Mouse (Mus musculus) thymus, adult 2 months (tissue): ENCODE results near the gene Kiss1r. TPM values are rescaled to one million over a fixed set of nuclear protein-coding genes. Genes with fewer than 3 reads are reported as not detected.

Experiments used
- DNase-seq: peaks from one replicate; pipeline ENCODE4 v3.0.0; 2021
- H3K27ac ChIP-seq: fragments of 200-500 bp; 2 replicates; pipeline ENCODE4 v1.5.1; 2012; ENCODE audit warnings: low read length, control low read depth; ENCODE audit not compliant: control insufficient read depth, insufficient read depth
- H3K27me3 ChIP-seq: fragments of 200-500 bp; 2 replicates; pipeline ENCODE4 v1.6.1; 2012; ENCODE audit warnings: mild to moderate bottlenecking, low read length, moderate library complexity, mixed read lengths; ENCODE audit not compliant: control insufficient read depth, insufficient read depth
- H3K36me3 ChIP-seq: fragments of 200-500 bp; 2 replicates; pipeline ENCODE4 v1.6.1; 2012; ENCODE audit warnings: mild to moderate bottlenecking, low read length, moderate library complexity; ENCODE audit not compliant: control insufficient read depth, insufficient read depth
- H3K4me1 ChIP-seq: fragments of 200-500 bp; replicated peaks from 2 replicates; pipeline ENCODE4 v1.6.1; 2012; ENCODE audit warnings: low read length; ENCODE audit not compliant: control insufficient read depth, insufficient read depth
- H3K4me3 ChIP-seq: fragments of 200-500 bp; 2 replicates; pipeline ENCODE4 v1.5.1; 2012; ENCODE audit warnings: mild to moderate bottlenecking, low read length, control low read depth, moderate library complexity; ENCODE audit not compliant: control insufficient read depth, insufficient read depth
- CTCF ChIP-seq: fragments of 200-500 bp; IDR thresholded peaks from 2 replicates; pipeline ENCODE4 v1.5.1; 2012; ENCODE audit warnings: mild to moderate bottlenecking, control low read depth, low read length, moderate library complexity, borderline replicate concordance; ENCODE audit not compliant: control insufficient read depth, poor library complexity, insufficient read depth; ENCODE audit errors: extremely low read depth
- POLR2A ChIP-seq: fragments of 200-500 bp; IDR thresholded peaks from 2 replicates; pipeline ENCODE4 v1.6.1; 2012; ENCODE audit warnings: mild to moderate bottlenecking, low read length, control low read depth, moderate library complexity; ENCODE audit not compliant: control insufficient read depth, poor library complexity, insufficient read depth; ENCODE audit errors: extremely low read depth
- WGBS: fragments of 180-500 bp; shearing (Covaris S2); methylation state at CpG from one replicate; pipeline ENCODE4 v1.1.7; 2018; 5-methylcytosine and 5-hydroxymethylcytosine counted together
- polyA plus RNA-seq: library from polyadenylated mRNA; depleted of rRNA; stranded (reverse); fragments of >200 nt; gene quantifications from 2 replicates; pipeline ENCODE4 v1.2.3, GENCODE M21; 2012

The Kiss1r gene
- polyA plus RNA-seq, 1 experiment: 5.8 TPM

DNA sequence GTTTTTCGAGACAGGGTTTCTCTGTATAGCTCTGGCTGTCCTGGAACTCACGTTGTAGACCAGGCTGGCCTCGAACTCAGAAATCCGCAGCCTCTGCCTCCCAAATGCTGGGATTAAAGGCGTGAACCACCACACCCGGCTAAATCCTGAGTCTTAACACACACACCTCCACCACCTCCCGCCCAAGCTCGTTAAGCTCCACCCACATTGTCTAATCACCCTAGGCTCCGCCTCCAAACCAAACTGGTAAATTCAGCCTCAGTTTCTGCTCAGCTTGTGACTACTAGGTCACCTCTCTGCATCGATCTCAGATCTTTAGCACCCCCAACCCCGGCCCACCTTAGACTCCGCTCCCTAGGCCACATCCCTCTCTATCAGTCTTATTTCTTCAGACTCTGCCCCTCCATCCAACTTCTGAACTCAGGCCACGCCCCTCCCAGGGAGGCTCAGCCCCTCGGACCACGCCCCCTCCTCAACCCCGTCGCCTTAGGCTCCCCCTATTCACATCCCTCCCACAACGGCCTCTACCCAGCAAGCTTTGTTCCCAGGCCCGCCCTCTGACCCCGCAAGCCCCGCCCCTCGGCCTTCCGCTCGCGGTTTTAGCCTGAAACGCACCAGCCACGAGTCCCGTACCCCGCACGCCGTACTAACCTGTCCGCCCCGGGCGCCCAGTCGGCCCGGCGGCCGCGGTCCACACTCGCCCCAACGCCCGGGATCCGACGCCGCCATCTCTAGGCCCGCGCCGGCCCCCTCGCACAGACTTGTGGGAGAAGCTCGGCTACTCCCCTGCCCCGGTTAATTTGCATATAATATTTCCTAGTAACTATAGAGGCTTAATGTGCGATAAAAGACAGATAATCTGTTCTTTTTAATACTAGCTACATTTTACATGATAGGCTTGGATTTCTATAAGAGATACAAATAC lies 8.3 kb upstream of the Kiss1r start, which contains the start of gene Med16:
Gene Med16, minus strand, starts transcription at position 757 of the 925 bp plus-strand sequence.
- Histone ChIP-seq H3K27me3 (no peaks in the 10 kb centered on the region), H3K4me3 (peak within 1 kb of the TSS; percentile 75), H3K4me1 (peaks cover 10% of the 10 kb centered on the region), H3K36me3 (no peaks in the 10 kb centered on the region), H3K27ac (peak within 1 kb of the TSS; percentile 54)
- no peak for TF ChIP-seq CTCF
- TF ChIP-seq POLR2A: peak; percentile 50; the same call in 1 of the 2 replicates
- peak; percentile 99 for DNase-seq
- WGBS: under 1% methylated on average over 52 of the region's 52 CpGs

DNA sequence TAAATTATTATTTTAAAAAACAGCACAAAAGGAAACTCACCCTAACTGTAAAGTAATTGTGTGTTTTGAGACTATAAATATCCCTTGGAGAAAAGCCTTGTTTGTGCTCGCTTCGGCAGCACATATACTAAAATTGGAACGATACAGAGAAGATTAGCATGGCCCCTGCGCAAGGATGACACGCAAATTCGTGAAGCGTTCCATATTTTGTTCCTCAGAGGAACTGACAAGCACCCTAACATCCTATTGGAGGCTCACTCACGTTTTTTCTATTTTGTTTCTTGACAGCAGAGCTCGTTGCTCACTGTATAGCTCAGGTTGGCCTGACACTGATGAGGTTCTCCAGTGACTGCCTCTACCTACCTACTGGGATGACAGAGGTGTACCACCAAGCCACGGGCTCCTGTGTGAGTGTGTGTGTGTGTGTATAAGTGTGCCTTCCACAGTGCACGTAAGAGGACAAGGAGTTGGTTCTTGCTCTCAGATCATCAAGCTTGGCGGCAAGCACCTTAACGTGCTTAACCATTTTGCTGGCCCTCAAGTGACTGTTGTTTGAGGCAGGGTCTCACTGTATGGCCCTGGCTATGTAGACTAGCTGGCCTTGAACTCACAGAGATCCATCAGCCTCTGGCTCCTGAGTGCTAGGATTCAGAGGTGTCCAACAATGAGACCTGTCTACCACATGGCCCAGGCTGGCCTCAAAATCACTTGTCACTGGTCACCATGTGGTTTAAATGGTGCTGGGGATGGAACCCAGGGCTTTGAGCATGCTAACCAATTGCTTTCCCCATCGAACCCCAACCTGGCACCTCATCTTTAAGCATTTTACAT lies 7.5 kb upstream of the Kiss1r start:
- 24% methylated on average over 14 of the region's 14 CpGs for WGBS
- Histone ChIP-seq H3K4me3 (no peak overlapping the region), H3K27ac (peak overlapping the region; percentile 32), H3K4me1 (peaks cover 11% of the 10 kb centered on the region), H3K36me3 (no peaks in the 10 kb centered on the region), H3K27me3 (no peaks in the 10 kb centered on the region)
- peak; percentile 31 for DNase-seq
- TF ChIP-seq CTCF (no peak), POLR2A (no peak)

DNA sequence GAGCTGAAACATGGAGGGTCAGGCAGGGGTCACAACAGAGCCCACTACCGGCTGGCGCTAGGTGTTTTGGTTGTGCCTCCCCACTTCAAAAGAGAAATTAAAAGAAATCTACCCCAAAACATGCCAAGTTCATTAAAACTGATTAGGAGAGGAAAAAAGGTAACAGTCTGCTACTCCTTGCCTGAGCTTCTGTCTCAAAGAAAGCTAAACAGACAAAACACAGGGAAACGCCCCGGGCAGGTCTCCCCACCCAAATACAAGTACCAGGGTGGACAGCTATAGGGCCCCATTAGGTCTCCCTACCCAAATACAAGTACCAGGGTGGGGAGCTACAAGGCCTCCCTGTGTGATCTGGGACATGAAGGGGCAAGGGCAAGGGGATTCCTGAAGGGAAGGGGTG lies 6.2 kb upstream of the Kiss1r start, which contains the start of gene Gm26602:
Gene Gm26602, plus strand, starts transcription at position 301 of the 400 bp plus-strand sequence.
- no peak for DNase-seq
- Histone ChIP-seq H3K27ac (no peak within 1 kb of the TSS; the same call in 1 of the 2 replicates), H3K27me3 (no peaks in the 10 kb centered on the region), H3K4me3 (no peak within 1 kb of the TSS), H3K4me1 (peaks cover 23% of the 10 kb centered on the region), H3K36me3 (no peaks in the 10 kb centered on the region)
- TF ChIP-seq POLR2A: no peak
- no peak for TF ChIP-seq CTCF
- over 99% methylated on average over 4 of the region's 4 CpGs for WGBS

DNA sequence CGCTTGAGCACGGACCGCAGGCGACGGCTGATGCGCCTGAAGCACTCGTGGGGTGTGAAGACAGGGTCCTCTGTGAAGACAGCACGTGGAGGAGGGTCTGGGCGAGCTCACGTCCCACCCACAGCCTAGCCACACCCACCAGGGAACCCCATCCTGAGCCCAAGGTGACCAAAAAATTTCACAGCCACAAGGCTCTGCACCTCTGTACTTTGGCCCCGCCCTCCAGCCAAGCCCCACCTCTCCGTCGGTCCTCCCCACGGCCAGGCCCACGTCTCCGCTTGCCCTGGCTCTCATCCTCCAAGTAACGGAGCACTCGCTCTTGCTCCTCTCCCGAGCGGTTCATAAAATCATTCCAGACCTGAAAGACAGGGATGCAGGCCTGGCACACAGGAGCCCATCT lies 4.4 kb upstream of the Kiss1r start:
- no peak overlapping the region for H3K4me3 ChIP-seq
- no peak for TF ChIP-seq CTCF
- TF ChIP-seq POLR2A: no peak
- 96% methylated on average over 20 of the region's 20 CpGs for WGBS

DNA sequence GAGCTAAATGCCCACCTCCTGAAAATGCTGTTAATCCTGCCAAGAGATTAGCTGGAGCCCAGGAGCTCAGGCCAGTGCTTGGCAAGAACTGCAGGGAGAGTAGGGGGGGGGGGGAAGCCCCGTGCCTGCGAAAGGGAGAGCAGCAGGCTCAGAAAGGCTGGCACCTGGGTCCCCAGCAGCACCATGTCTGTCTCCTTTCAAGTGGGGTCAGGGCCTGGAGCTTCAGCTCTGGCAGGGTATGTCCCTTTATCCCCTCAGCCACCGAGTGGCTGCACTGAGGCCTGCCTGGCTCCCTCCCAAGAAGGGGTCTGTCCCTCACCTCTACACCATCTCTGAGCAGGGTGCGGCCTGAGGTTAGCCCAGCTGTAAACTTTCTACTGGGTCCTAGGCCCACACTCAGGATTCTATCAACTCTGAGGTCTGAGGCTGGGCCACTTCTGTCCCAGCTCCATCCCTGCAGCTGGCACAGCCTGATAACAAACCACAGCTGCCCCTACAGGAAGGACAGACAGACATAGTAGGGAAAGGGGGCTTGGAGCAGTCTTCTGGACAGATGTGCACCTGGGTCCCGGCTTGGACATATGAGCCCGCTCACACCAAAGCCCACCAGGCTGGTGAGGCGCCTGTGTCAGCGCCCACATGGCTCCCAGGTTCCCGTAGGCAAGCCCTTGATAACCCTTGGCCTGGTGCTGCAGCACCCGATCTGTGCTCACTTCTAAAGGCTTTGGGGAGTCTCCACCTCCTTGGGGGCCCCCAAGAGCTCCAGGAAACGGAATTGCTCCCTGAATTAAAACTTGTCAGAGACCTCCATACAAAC lies 2.4 kb upstream of the Kiss1r start:
- Histone ChIP-seq H3K4me1 (peaks cover 36% of the 10 kb centered on the region), H3K27me3 (no peaks in the 10 kb centered on the region), H3K27ac (no peak overlapping the region), H3K36me3 (no peaks in the 10 kb centered on the region), H3K4me3 (no peak overlapping the region)
- TF ChIP-seq POLR2A (no peak), CTCF (no peak)
- 44% methylated on average over 11 of the region's 11 CpGs for WGBS
- DNase-seq: no peak

More for the DNA sequence above, 4.4 kb upstream of the Kiss1r start:
- DNase-seq: no peak
- Histone ChIP-seq H3K36me3 (no peaks in the 10 kb centered on the region), H3K27me3 (no peaks in the 10 kb centered on the region), H3K4me1 (peaks cover 35% of the 10 kb centered on the region), H3K27ac (no peak overlapping the region)
